Mouse (Mus musculus) testis, adult 2 months (tissue): ENCODE results near the gene Fkbp6.

Source experiments
- CTCF ChIP-seq: fragments of 200-500 bp; IDR thresholded peaks from 2 replicates; pipeline ENCODE4 v1.5.1; 2012; ENCODE audit warnings: low read depth, mild to moderate bottlenecking, inconsistent platforms, low read length, moderate library complexity; ENCODE audit not compliant: control insufficient read depth, insufficient read depth, insufficient replicate concordance
- POLR2A ChIP-seq: fragments of 200-500 bp; IDR thresholded peaks from 2 replicates; pipeline ENCODE4 v1.6.1; 2012; ENCODE audit warnings: low read depth, mild to moderate bottlenecking, inconsistent platforms, low read length, moderate library complexity; ENCODE audit not compliant: control insufficient read depth

DNA sequence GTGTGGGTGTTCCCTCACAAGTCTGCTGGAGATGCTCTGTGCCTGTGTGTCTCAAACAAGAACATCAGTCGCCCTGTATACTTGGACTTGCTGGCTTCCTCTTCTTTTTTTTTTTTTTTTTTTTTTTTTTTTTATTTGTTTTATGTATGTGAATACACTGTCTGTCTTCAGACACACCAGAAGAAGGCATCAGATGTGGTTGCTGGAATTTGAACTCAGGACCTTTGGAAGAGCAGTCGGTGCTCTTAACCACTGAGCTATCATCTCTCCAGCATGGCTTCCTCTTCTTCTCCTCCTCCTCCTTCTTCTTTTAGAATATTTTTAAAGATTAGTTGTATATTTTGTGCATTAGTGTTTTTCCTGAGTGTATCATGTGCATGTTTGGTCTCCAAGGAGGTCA, 7.7 kb upstream of the Fkbp6 start:
- TF ChIP-seq CTCF: no peak
- no peak for TF ChIP-seq POLR2A
